Mouse (Mus musculus) limb, embryonic 11.5 days (tissue): ENCODE measurements at regions not wholly inside any gene's neighbourhood (a gene's known extent, or its start where the extent isn't known, plus 50 kb on each side); places are given as distances from the start of the nearest gene placed in this dataset.

Experiments used
- ATAC-seq: fragments of 200-750 bp; cut with Nextera tagmentation; 2 replicates; pipeline ENCODE4 v1.8.0; 2017; ENCODE audit warnings: low read depth; ENCODE audit not compliant: insufficient number of reproducible peaks, low FRiP score, low TSS enrichment
- DNase-seq: peaks from one replicate; pipeline ENCODE4 v3.0.0-alpha.2; 2015; ENCODE audit warnings: low spot score
- H3K27ac ChIP-seq: fragments of 300-500 bp; sonication (generic); replicated peaks from 2 replicates; pipeline ENCODE4 v1.5.1; 2014; ENCODE audit warnings: low read depth, mild to moderate bottlenecking, low read length
- H3K27me3 ChIP-seq: fragments of 300-500 bp; sonication (generic); 2 replicates; pipeline ENCODE4 v1.6.1; 2014; ENCODE audit warnings: mild to moderate bottlenecking, low read length, mixed read lengths; ENCODE audit not compliant: control insufficient read depth, insufficient read depth
- H3K36me3 ChIP-seq: fragments of 300-500 bp; sonication (generic); 2 replicates; pipeline ENCODE4 v1.6.1; 2014; ENCODE audit warnings: mild to moderate bottlenecking, low read length, moderate library complexity, mixed read lengths; ENCODE audit not compliant: control insufficient read depth, insufficient read depth
- H3K4me1 ChIP-seq: fragments of 300-500 bp; sonication (generic); 2 replicates; pipeline ENCODE4 v1.6.1; 2014; ENCODE audit warnings: low read length, mixed read lengths; ENCODE audit not compliant: control insufficient read depth, insufficient read depth
- H3K4me2 ChIP-seq: fragments of 300-500 bp; sonication (generic); 2 replicates; pipeline ENCODE4 v1.6.1; 2014; ENCODE audit warnings: low read depth, mild to moderate bottlenecking, moderate library complexity; ENCODE audit not compliant: severe bottlenecking
- H3K4me3 ChIP-seq: fragments of 300-500 bp; sonication (generic); 2 replicates; pipeline ENCODE4 v1.5.1; 2014; ENCODE audit warnings: low read depth, low read length
- H3K9ac ChIP-seq: fragments of 300-500 bp; sonication (generic); 2 replicates; pipeline ENCODE4 v1.6.1; 2014; ENCODE audit warnings: mild to moderate bottlenecking, low read length
- H3K9me3 ChIP-seq: fragments of 300-500 bp; sonication (generic); 2 replicates; pipeline ENCODE4 v1.6.1; 2016; ENCODE audit warnings: low read length; ENCODE audit not compliant: control insufficient read depth
- WGBS: fragments of 180-500 bp; shearing (Covaris S2); extraction: QIAGEN DNeasy Blood & Tissue Kit; methylation state at CpG from one replicate; pipeline ENCODE4 v1.1.7; 2014; 5-methylcytosine and 5-hydroxymethylcytosine counted together

- DNase-seq: no peak
- no peak overlapping the region for H3K4me3 ChIP-seq
- H3K4me2 ChIP-seq: no peak overlapping the region
- H3K27ac ChIP-seq: no peak overlapping the region
- ATAC-seq: no peak
- 94% methylated on average over 4 of the region's 4 CpGs for WGBS
- H3K9ac ChIP-seq: no peak overlapping the region
- no peaks in the 10 kb centered on the region for H3K27me3 ChIP-seq
- H3K4me1 ChIP-seq: no peaks in the 10 kb centered on the region
- no peaks in the 10 kb centered on the region for H3K9me3 ChIP-seq
- H3K36me3 ChIP-seq: no peaks in the 10 kb centered on the region
Observed at GRCm38 (mm10) chr3:138678351-138678750, 63.6 kb upstream of the Tspan5 start.

DNA sequence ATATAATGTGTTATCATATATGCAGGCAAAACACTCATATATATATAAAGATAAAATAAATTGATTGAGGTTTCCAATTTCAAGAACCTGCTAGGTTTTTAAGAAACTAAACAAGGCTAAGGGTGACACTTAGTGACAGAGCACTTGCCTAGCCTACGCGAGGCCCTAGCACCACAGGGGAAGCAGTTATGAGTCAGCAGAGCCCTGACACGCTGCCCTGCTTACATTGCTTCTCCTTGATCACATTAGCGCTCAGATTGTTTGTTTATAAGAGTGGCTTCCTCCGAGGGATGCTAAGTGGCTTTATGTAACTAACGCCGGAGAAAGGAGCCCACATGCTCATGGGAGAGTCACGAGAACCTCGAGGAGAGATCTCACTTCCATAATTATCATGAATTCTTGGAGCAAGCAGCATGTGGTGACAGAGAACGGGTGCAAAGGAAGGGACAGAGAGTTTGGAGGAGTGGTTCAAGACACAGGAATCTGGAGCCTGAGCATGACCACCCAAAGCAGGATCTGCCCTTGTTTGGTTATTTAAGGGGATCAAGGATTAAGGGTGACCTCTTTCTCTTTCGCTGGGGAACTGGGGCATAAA lies 55.3 kb upstream of the Tspan5 start:
- 54% methylated on average over 11 of the region's 11 CpGs for WGBS
- H3K27me3 ChIP-seq: no peaks in the 10 kb centered on the region
- H3K9me3 ChIP-seq: no peaks in the 10 kb centered on the region
- no peaks in the 10 kb centered on the region for H3K36me3 ChIP-seq
- no peak overlapping the region for H3K4me3 ChIP-seq
- H3K9ac ChIP-seq: no peak overlapping the region
- no peak overlapping the region for H3K4me2 ChIP-seq
- DNase-seq (no peak), ATAC-seq (no peak)
- H3K4me1 ChIP-seq: no peaks in the 10 kb centered on the region
- H3K27ac ChIP-seq: no peak overlapping the region

DNA sequence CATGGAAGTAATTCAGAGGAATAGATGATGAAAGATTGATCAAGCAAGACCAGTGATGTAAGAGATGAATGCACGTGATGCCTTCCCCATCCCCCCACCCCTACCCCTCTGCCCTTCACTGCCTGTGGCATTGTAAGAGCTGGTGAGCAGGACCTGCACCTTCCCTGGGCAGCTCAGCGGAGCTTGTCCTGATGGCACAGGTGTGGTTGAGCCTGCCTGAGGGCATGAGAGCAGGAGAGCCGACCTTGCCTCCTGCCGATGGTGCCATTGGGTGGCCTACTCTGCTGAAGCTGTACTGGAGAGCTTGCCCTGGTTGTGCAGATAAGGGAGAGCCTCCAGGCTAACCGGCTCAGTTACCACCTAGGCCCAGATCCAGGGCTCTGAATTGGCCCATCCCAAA lies 53.4 kb upstream of the Tspan5 start:
- no peak overlapping the region for H3K4me3 ChIP-seq
- H3K9ac ChIP-seq: no peak overlapping the region
- 81% methylated on average over 5 of the region's 5 CpGs for WGBS
- no peaks in the 10 kb centered on the region for H3K4me1 ChIP-seq
- no peak for DNase-seq
- no peaks in the 10 kb centered on the region for H3K27me3 ChIP-seq
- no peak overlapping the region for H3K27ac ChIP-seq
- no peaks in the 10 kb centered on the region for H3K9me3 ChIP-seq
- no peaks in the 10 kb centered on the region for H3K36me3 ChIP-seq
- no peak for ATAC-seq
- H3K4me2 ChIP-seq: no peak overlapping the region
